Mouse (Mus musculus) MEL (cell line): ENCODE results near the gene Rpl9. TPM values are rescaled to one million over a fixed set of nuclear protein-coding genes. Genes with fewer than 3 reads are reported as not detected.

Experiments used
- DNase-seq: peaks from one replicate; pipeline ENCODE4 v3.0.0; 2011; ENCODE audit warnings: low read depth, low spot score
- H3K27ac ChIP-seq: 2 replicates; pipeline ENCODE4 v1.5.1; 2012; ENCODE audit warnings: low read depth, mild to moderate bottlenecking, control low read depth, low read length, moderate library complexity; ENCODE audit not compliant: control insufficient read depth
- H3K27me3 ChIP-seq, 2 experiments: fragments of 150-350 bp in 1 of 2; sonication (generic) in 1 of 2; 2 replicates each; pipeline ENCODE4 v1.6.1; 2012; ENCODE audit warnings: low read length in 2 of 2, mild to moderate bottlenecking in 2 of 2, improper control_type of control experiment in 1 of 2, moderate library complexity in 1 of 2; ENCODE audit not compliant: insufficient read depth in 2 of 2, control insufficient read depth in 1 of 2
- H3K36me3 ChIP-seq, 2 experiments: 2 replicates each; pipeline ENCODE4 v1.6.1; 2012 to 2014; ENCODE audit warnings: low read length in 2 of 2, improper control_type of control experiment in 1 of 2, inconsistent platforms in 1 of 2, mild to moderate bottlenecking in 1 of 2; ENCODE audit not compliant: insufficient read depth in 2 of 2, control insufficient read depth in 1 of 2
- H3K4me1 ChIP-seq, 2 experiments: fragments of 150-350 bp in 1 of 2; sonication (generic) in 1 of 2; 2 replicates each; pipeline ENCODE4 v1.6.1; 2012; ENCODE audit warnings: low read length in 2 of 2, improper control_type of control experiment in 1 of 2, mild to moderate bottlenecking in 1 of 2; ENCODE audit not compliant: insufficient read depth in 2 of 2, control insufficient read depth in 1 of 2
- H3K4me3 ChIP-seq, 2 experiments: fragments of 150-350 bp in 1 of 2; sonication (generic) in 1 of 2; 2 replicates each; pipeline ENCODE4 v1.5.1; 2012; ENCODE audit warnings: low read depth in 2 of 2, low read length in 2 of 2, mild to moderate bottlenecking in 2 of 2, moderate library complexity in 2 of 2, control low read depth in 1 of 2, improper control_type of control experiment in 1 of 2; ENCODE audit not compliant: control insufficient read depth in 1 of 2, insufficient read depth in 1 of 2
- H3K79me2 ChIP-seq: 2 replicates; pipeline ENCODE4 v1.6.1; 2012; ENCODE audit warnings: mild to moderate bottlenecking, low read length, moderate library complexity; ENCODE audit not compliant: control insufficient read depth, poor library complexity, insufficient read depth
- H3K9ac ChIP-seq: 2 replicates; pipeline ENCODE4 v1.6.1; 2012; ENCODE audit warnings: low read depth, mild to moderate bottlenecking, control low read depth, low read length, moderate library complexity; ENCODE audit not compliant: control insufficient read depth, poor library complexity, severe bottlenecking
- H3K9me3 ChIP-seq: fragments of 150-350 bp; sonication (generic); replicated peaks from 2 replicates; pipeline ENCODE4 v1.6.1; 2012; ENCODE audit warnings: mild to moderate bottlenecking, low read length, improper control_type of control experiment, moderate library complexity; ENCODE audit not compliant: insufficient read depth
- CTCF ChIP-seq, 3 experiments: IDR thresholded peaks in 2 of 3; conservative IDR thresholded peaks in 1 of 3; 2 replicates each; pipeline ENCODE4 v1.5.1; 2011 to 2012; ENCODE audit warnings: low read length in 3 of 3, low read depth in 2 of 3, mild to moderate bottlenecking in 2 of 3, improper control_type of control experiment in 1 of 3, inconsistent platforms in 1 of 3, mixed read lengths in 1 of 3, moderate library complexity in 1 of 3; ENCODE audit not compliant: control insufficient read depth in 1 of 3, insufficient read depth in 1 of 3, poor library complexity in 1 of 3, severe bottlenecking in 1 of 3
- E2F4 ChIP-seq: IDR thresholded peaks from 2 replicates; pipeline ENCODE4 v1.6.1; 2011; ENCODE audit warnings: low read depth, low read length, improper control_type of control experiment, borderline replicate concordance
- ETS1 ChIP-seq: IDR thresholded peaks from 2 replicates; pipeline ENCODE4 v1.6.1; 2012; ENCODE audit warnings: low read depth, mild to moderate bottlenecking, inconsistent platforms, low read length, improper control_type of control experiment, moderate library complexity
- GABPA ChIP-seq: IDR thresholded peaks from 2 replicates; pipeline ENCODE4 v1.6.1; 2012; ENCODE audit warnings: low read depth, mild to moderate bottlenecking, inconsistent platforms, low read length, improper control_type of control experiment, moderate library complexity
- MAFK ChIP-seq: IDR thresholded peaks from 2 replicates; pipeline ENCODE4 v1.6.1; 2011; ENCODE audit warnings: low read depth, mild to moderate bottlenecking, low read length, improper control_type of control experiment, borderline replicate concordance
- MEF2A ChIP-seq: IDR thresholded peaks from 2 replicates; pipeline ENCODE4 v1.6.1; 2014; ENCODE audit warnings: low read depth, mild to moderate bottlenecking, inconsistent platforms, low read length, improper control_type of control experiment; ENCODE audit not compliant: poor library complexity, insufficient replicate concordance, severe bottlenecking; ENCODE audit errors: extremely low read depth
- MXI1 ChIP-seq: IDR thresholded peaks from 2 replicates; pipeline ENCODE4 v1.6.1; 2011; ENCODE audit warnings: mild to moderate bottlenecking, low read depth, low read length, improper control_type of control experiment
- MYB ChIP-seq: IDR thresholded peaks from 2 replicates; pipeline ENCODE4 v1.6.1; 2011; ENCODE audit warnings: mild to moderate bottlenecking, low read depth, low read length, improper control_type of control experiment
- MYC ChIP-seq: IDR thresholded peaks from 2 replicates; pipeline ENCODE4 v1.6.1; 2011; ENCODE audit warnings: low read depth, mild to moderate bottlenecking, low read length, improper control_type of control experiment, moderate library complexity
- POLR2AphosphoS2 ChIP-seq: IDR thresholded peaks from 2 replicates; pipeline ENCODE4 v1.6.1; 2011; ENCODE audit warnings: low read length, improper control_type of control experiment
- RAD21 ChIP-seq: IDR thresholded peaks from 2 replicates; pipeline ENCODE4 v1.6.1; 2011; ENCODE audit warnings: mild to moderate bottlenecking, low read depth, low read length, improper control_type of control experiment
- RCOR1 ChIP-seq: IDR thresholded peaks from 2 replicates; pipeline ENCODE4 v1.6.1; 2012; ENCODE audit warnings: low read depth, mild to moderate bottlenecking, inconsistent platforms, low read length, improper control_type of control experiment
- SMC3 ChIP-seq: IDR thresholded peaks from 2 replicates; pipeline ENCODE4 v1.6.1; 2011; ENCODE audit warnings: low read depth, low read length, improper control_type of control experiment
- TAL1 ChIP-seq: IDR thresholded peaks from 2 replicates; pipeline ENCODE4 v1.6.1; 2012; ENCODE audit warnings: mild to moderate bottlenecking, inconsistent platforms, low read length, moderate library complexity, mixed read lengths
- UBTF ChIP-seq: IDR thresholded peaks from 2 replicates; pipeline ENCODE4 v1.6.1; 2012; ENCODE audit warnings: low read depth, mild to moderate bottlenecking, inconsistent platforms, low read length, improper control_type of control experiment, moderate library complexity, borderline replicate concordance; ENCODE audit not compliant: insufficient read depth
- USF2 ChIP-seq, 2 experiments: IDR thresholded peaks; 2 replicates each; pipeline ENCODE4 v1.6.1; 2011 to 2012; ENCODE audit warnings: improper control_type of control experiment in 2 of 2, low read length in 2 of 2, borderline replicate concordance in 1 of 2, inconsistent platforms in 1 of 2, low read depth in 1 of 2, mild to moderate bottlenecking in 1 of 2; ENCODE audit not compliant: insufficient read depth in 1 of 2
- polyA plus RNA-seq, 2 experiments: library from polyadenylated mRNA; stranded (reverse) in 1 of 2; unstranded in 1 of 2; fragments of >175 nt in 1 of 2; fragments of >200 nt in 1 of 2; gene quantifications; 2 replicates each; pipeline versions ENCODE4 v1.2.1 to v1.2.4; 2012; ENCODE audit warnings: low replicate concordance in 2 of 2, low read depth in 1 of 2; ENCODE audit not compliant: insufficient read length in 2 of 2, insufficient read depth in 1 of 2, missing spikeins in 1 of 2
- total RNA-seq: library from RNA; depleted of rRNA; stranded (reverse); fragments of 300-350 nt; gene quantifications from 2 replicates; pipeline ENCODE4 v1.2.3, GENCODE M21; 2012

Gene Rpl9
- total and polyA plus RNA-seq, 3 experiments = 1,251 to 2,181 TPM; not detected in 1

DNA sequence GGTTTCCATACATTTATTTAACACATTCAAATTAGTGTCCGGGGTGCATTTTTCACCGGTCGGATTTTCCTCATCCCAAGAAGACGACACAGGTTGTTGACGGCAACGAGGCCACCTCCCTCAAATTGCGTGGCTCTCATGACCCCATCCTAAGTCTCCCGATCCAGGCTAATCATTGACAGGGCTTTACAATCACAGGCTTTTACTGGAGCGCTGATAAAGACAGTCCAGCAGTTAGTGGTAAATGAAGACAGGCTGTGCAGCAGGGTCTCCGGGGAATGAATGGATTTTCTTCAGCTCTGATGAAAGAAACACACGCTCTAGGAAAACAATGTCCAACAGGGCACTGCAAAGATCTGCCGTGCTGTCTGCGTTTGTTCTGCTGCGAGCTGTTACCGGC is 43.1 kb downstream of the Rpl9 start, which contains the start of gene Klb:
Gene Klb, plus strand, starts transcription at position 147 of the 400 bp plus-strand sequence.
- TF ChIP-seq CTCF (IDR thresholded peaks at IDR 0.05 in 2 of 3, conservative IDR thresholded peaks at IDR 0.05 in 1 of 3; ENCODE audit: control insufficient read depth in 1 of 3, insufficient read depth in 1 of 3, low read depth in 2 of 3, low read length in 3 of 3, poor library complexity in 1 of 3, severe bottlenecking in 1 of 3) = no peak
- no peak for TF ChIP-seq UBTF
- Histone ChIP-seq H3K9me3 (no peaks in the 10 kb centered on the region), H3K27ac (no peak within 1 kb of the TSS), H3K36me3 (no peaks in the 10 kb centered on the region), H3K9ac (no peak within 1 kb of the TSS), H3K4me3 (no peak within 1 kb of the TSS), H3K27me3 (peaks cover 2 to 9% of the 10 kb centered on the region in 2 experiments), H3K79me2 (no peaks in the 10 kb centered on the region), H3K4me1 (no peaks in the 10 kb centered on the region)
- DNase-seq = no peak

DNA sequence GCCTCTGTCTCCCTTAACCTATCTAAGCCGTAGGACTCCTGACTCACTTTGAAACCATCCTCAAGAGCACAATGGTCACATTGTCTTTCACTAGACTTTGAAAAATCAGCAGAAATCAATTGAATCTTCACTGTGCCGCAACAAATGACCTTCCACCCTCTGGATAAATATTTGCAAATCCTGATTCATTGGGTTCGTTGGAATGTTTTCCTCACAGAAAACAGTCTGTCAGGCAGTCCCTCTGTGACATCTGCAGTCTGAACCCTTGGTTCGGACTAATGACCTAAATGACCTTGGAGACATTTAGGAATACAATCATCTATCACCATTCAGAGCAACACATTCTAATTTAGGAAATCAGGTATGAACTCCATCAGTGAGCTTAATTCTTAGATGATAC is 51.1 kb downstream of the Rpl9 start:
- Histone ChIP-seq H3K27me3 (no peaks in the 10 kb centered on the region; a peak in 1 of 4 replicates), H3K79me2 (peaks cover 2% of the 10 kb centered on the region), H3K9ac (no peak overlapping the region), H3K27ac (no peak overlapping the region), H3K4me3 (no peak overlapping the region), H3K9me3 (no peaks in the 10 kb centered on the region), H3K36me3 (peaks cover 0 to 8% of the 10 kb centered on the region in 2 experiments; a peak in 2 of 4 replicates), H3K4me1 (peaks cover 0 to 5% of the 10 kb centered on the region in 2 experiments; a peak in 2 of 4 replicates)
- DNase-seq = no peak
- no peak for TF ChIP-seq GABPA
- TF ChIP-seq SMC3 = no peak
- TF ChIP-seq UBTF = no peak
- no peak for TF ChIP-seq MYB
- no peak for TF ChIP-seq TAL1
- no peak for TF ChIP-seq RCOR1

GRCm38 (mm10) chr5:65338394-65338793 is 52.9 kb downstream of the Rpl9 start:
- no peak overlapping the region for H3K9ac ChIP-seq
- no peaks in the 10 kb centered on the region; a peak in 1 of 4 replicates for H3K27me3 ChIP-seq
- DNase-seq = peak; percentile 52
- H3K4me1 ChIP-seq = peaks cover 0 to 12% of the 10 kb centered on the region in 2 experiments; a peak in 2 of 4 replicates
- no peaks in the 10 kb centered on the region for H3K9me3 ChIP-seq
- H3K36me3 ChIP-seq = peaks cover 0 to 16% of the 10 kb centered on the region in 2 experiments; a peak in 2 of 4 replicates
- no peak overlapping the region for H3K4me3 ChIP-seq
- H3K27ac ChIP-seq = no peak overlapping the region
- TF ChIP-seq UBTF (no peak), CTCF (IDR thresholded peaks at IDR 0.05 in 2 of 3, conservative IDR thresholded peaks at IDR 0.05 in 1 of 3; ENCODE audit: control insufficient read depth in 1 of 3, insufficient read depth in 1 of 3, low read depth in 2 of 3, low read length in 3 of 3, poor library complexity in 1 of 3, severe bottlenecking in 1 of 3) (peak; percentile 55 to 62 (median 58)), SMC3 (peak; percentile 38), E2F4 (no peak), MAFK (no peak), USF2 (IDR thresholded peaks at IDR 0.05; ENCODE audit: borderline replicate concordance in 1 of 2, insufficient read depth in 1 of 2, low read depth in 1 of 2, low read length in 2 of 2) (no peak), TAL1 (no peak), RAD21 (peak; percentile 42), ETS1 (no peak), MXI1 (0 out of 2 replicates have a peak, but pooled peaks have one; percentile 22), POLR2AphosphoS2 (no peak), MEF2A (no peak), MYC (0 out of 2 replicates have a peak, but pooled peaks have one; percentile 51)
- H3K79me2 ChIP-seq = peaks cover 15% of the 10 kb centered on the region
